9 mouse cellular contexts compared by ENCODE assay signal in the genomic region with DNA sequence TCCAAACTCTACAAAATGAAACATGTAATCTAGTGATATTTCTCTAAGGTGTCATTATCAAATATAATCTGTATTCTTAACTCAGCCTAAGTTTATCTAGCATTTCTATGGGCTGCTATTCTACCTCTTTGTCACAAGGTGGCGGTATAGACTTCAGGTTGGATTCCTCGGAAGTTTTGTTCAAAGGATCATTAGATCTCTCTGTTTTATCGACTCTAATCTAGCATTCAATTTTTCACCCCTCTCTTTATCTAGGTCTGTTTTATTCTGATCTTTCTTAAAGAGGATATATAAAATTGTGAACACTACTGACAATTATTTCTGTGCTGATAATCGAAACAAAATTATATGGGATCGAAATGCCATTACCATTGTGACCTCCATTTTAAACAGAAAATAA. TPM values are rescaled to one million over a fixed set of nuclear protein-coding genes. Genes with fewer than 3 reads are reported as not detected.
DNase-seq lines count a peak whose midpoint lies in the region; ATAC-seq and TF ChIP-seq lines count a peak whose summit lies in the region.
"Had no signal": no experiment of that assay in that cellular context is flagged by ENCODE, and none has a peak within 500 bp of the region (broad histone marks: within the 10 kb centered on the region; RNA-seq: fewer than 3 reads in every experiment).

No protein-coding gene starts in this region.

- ATAC-seq in forebrain, postnatal 0 days = no peak
- ATAC-seq in forebrain, embryonic 12.5 days (ENCODE audit: low FRiP score) = no peak
- ATAC-seq in midbrain, embryonic 11.5 days (ENCODE audit: low FRiP score) = no peak
- ATAC-seq in midbrain, embryonic 16.5 days = no peak
- no peak for ATAC-seq in hindbrain, postnatal 0 days
- ATAC-seq in stomach, postnatal 0 days (ENCODE audit: low FRiP score, low TSS enrichment) = no peak

- H3K9me3 ChIP-seq in forebrain, postnatal 0 days (ENCODE audit: low read length) = no peaks in the 10 kb centered on the region
- no peaks in the 10 kb centered on the region for H3K9me3 ChIP-seq in forebrain, embryonic 12.5 days
- H3K9me3 ChIP-seq in midbrain, embryonic 11.5 days (ENCODE audit: control insufficient read depth, low read length) = no peaks in the 10 kb centered on the region
- no peaks in the 10 kb centered on the region for H3K9me3 ChIP-seq in midbrain, embryonic 16.5 days (replicated peaks; ENCODE audit: control insufficient read depth, low read length, poor library complexity, severe bottlenecking)
- peaks cover 3% of the 10 kb centered on the region; the same call in 1 of the 2 replicates for H3K9me3 ChIP-seq in hindbrain, postnatal 0 days (ENCODE audit: low read length)
- H3K9me3 ChIP-seq in stomach, postnatal 0 days (ENCODE audit: control insufficient read depth, low read length) = no peaks in the 10 kb centered on the region

- no peak for DNase-seq in forebrain, postnatal 0 days
- peak; percentile 84 for DNase-seq in midbrain, embryonic 11.5 days (ENCODE audit: low spot score, missing footprints)
- DNase-seq in hindbrain, postnatal 0 days (ENCODE audit: low spot score) = peak; percentile 66
- no peak for DNase-seq in stomach, postnatal 0 days (ENCODE audit: low spot score)
- no peak for DNase-seq in urinary bladder, postnatal 14 days (ENCODE audit: low spot score)
- DNase-seq in frontal cortex, postnatal 10 days (ENCODE audit: low spot score in 2 of 2) = no peak

- no peaks in the 10 kb centered on the region for H3K4me1 ChIP-seq in forebrain, postnatal 0 days (ENCODE audit: insufficient read depth)
- H3K4me1 ChIP-seq in forebrain, embryonic 12.5 days = peaks cover 8% of the 10 kb centered on the region
- H3K4me1 ChIP-seq in midbrain, embryonic 11.5 days (ENCODE audit: control insufficient read depth, insufficient read depth, low read length) = no peaks in the 10 kb centered on the region
- peaks cover 6% of the 10 kb centered on the region for H3K4me1 ChIP-seq in midbrain, embryonic 16.5 days (ENCODE audit: control insufficient read depth, insufficient read depth, low read length)
- H3K4me1 ChIP-seq in hindbrain, postnatal 0 days (ENCODE audit: insufficient read depth, low read length) = peaks cover 5% of the 10 kb centered on the region; the same call in 1 of the 2 replicates
- no peaks in the 10 kb centered on the region for H3K4me1 ChIP-seq in stomach, postnatal 0 days (replicated peaks; ENCODE audit: control insufficient read depth, insufficient read depth)

- no peak overlapping the region for H3K9ac ChIP-seq in forebrain, postnatal 0 days
- H3K9ac ChIP-seq in forebrain, embryonic 12.5 days = no peak overlapping the region
- no peak overlapping the region for H3K9ac ChIP-seq in midbrain, embryonic 11.5 days (ENCODE audit: low read length)
- H3K9ac ChIP-seq in midbrain, embryonic 16.5 days (ENCODE audit: low read depth, low read length) = no peak overlapping the region
- H3K9ac ChIP-seq in hindbrain, postnatal 0 days (replicated peaks; ENCODE audit: low read length) = no peak overlapping the region
- H3K9ac ChIP-seq in stomach, postnatal 0 days (ENCODE audit: low read length) = no peak overlapping the region

- no peak overlapping the region for H3K4me3 ChIP-seq in forebrain, postnatal 0 days (ENCODE audit: low read depth, low read length)
- no peak overlapping the region for H3K4me3 ChIP-seq in forebrain, embryonic 12.5 days (replicated peaks)
- no peak overlapping the region for H3K4me3 ChIP-seq in midbrain, embryonic 11.5 days (ENCODE audit: low read depth, low read length)
- H3K4me3 ChIP-seq in midbrain, embryonic 16.5 days (ENCODE audit: low read depth, low read length) = no peak overlapping the region
- H3K4me3 ChIP-seq in hindbrain, postnatal 0 days (ENCODE audit: low read length) = no peak overlapping the region
- H3K4me3 ChIP-seq in stomach, postnatal 0 days (ENCODE audit: low read depth, low read length) = no peak overlapping the region

- TF ChIP-seq EP300 in stomach, postnatal 0 days (optimal IDR thresholded peaks at IDR 0.05) = no peak

- 24% methylated on average over 5 of the region's 5 CpGs for WGBS in forebrain, postnatal 0 days
- WGBS in forebrain, embryonic 12.5 days = 22% methylated on average over 5 of the region's 5 CpGs
- 24% methylated on average over 5 of the region's 5 CpGs for WGBS in midbrain, embryonic 11.5 days
- 21% methylated on average over 5 of the region's 5 CpGs for WGBS in midbrain, embryonic 16.5 days
- 18% methylated on average over 5 of the region's 5 CpGs for WGBS in hindbrain, postnatal 0 days
- WGBS in stomach, postnatal 0 days = 18% methylated on average over 5 of the region's 5 CpGs

- H3K4me2 ChIP-seq in forebrain, postnatal 0 days (ENCODE audit: low read depth) = no peak overlapping the region
- H3K4me2 ChIP-seq in forebrain, embryonic 12.5 days = no peak overlapping the region
- H3K4me2 ChIP-seq in midbrain, embryonic 11.5 days = no peak overlapping the region
- H3K4me2 ChIP-seq in midbrain, embryonic 16.5 days (ENCODE audit: low read length) = no peak overlapping the region
- peak overlapping the region; percentile 73 for H3K4me2 ChIP-seq in hindbrain, postnatal 0 days (ENCODE audit: low read depth, low read length)
- no peak overlapping the region for H3K4me2 ChIP-seq in stomach, postnatal 0 days (replicated peaks; ENCODE audit: low read depth)

- no peak overlapping the region for H3K27ac ChIP-seq in forebrain, postnatal 0 days (ENCODE audit: low read depth, low read length)
- H3K27ac ChIP-seq in forebrain, embryonic 12.5 days = no peak overlapping the region
- no peak overlapping the region for H3K27ac ChIP-seq in midbrain, embryonic 11.5 days (ENCODE audit: low read depth, low read length)
- no peak overlapping the region for H3K27ac ChIP-seq in midbrain, embryonic 16.5 days (ENCODE audit: low read length)
- no peak overlapping the region for H3K27ac ChIP-seq in hindbrain, postnatal 0 days
- no peak overlapping the region for H3K27ac ChIP-seq in stomach, postnatal 0 days (replicated peaks)

- H3K36me3 ChIP-seq in forebrain, postnatal 0 days (ENCODE audit: insufficient read depth) = no peaks in the 10 kb centered on the region
- no peaks in the 10 kb centered on the region for H3K36me3 ChIP-seq in forebrain, embryonic 12.5 days (replicated peaks)
- H3K36me3 ChIP-seq in midbrain, embryonic 11.5 days (ENCODE audit: control insufficient read depth, insufficient read depth, low read length) = no peaks in the 10 kb centered on the region
- H3K36me3 ChIP-seq in midbrain, embryonic 16.5 days (ENCODE audit: control insufficient read depth, insufficient read depth, low read length) = no peaks in the 10 kb centered on the region
- no peaks in the 10 kb centered on the region for H3K36me3 ChIP-seq in hindbrain, postnatal 0 days (ENCODE audit: insufficient read depth, low read length)
- no peaks in the 10 kb centered on the region for H3K36me3 ChIP-seq in stomach, postnatal 0 days (ENCODE audit: control insufficient read depth, insufficient read depth, low read length)

- TF ChIP-seq CTCF in forebrain, postnatal 0 days (IDR thresholded peaks at IDR 0.05; ENCODE audit: low read depth) = peak; percentile 72
- peak; percentile 71 for TF ChIP-seq CTCF in hindbrain, postnatal 0 days (IDR thresholded peaks at IDR 0.05; ENCODE audit: low read depth)
- TF ChIP-seq CTCF in stomach, postnatal 0 days (IDR thresholded peaks at IDR 0.05; ENCODE audit: low read depth) = peak; percentile 81

- no peaks in the 10 kb centered on the region for H3K27me3 ChIP-seq in forebrain, postnatal 0 days (ENCODE audit: insufficient read depth, low read length)
- H3K27me3 ChIP-seq in forebrain, embryonic 12.5 days = no peaks in the 10 kb centered on the region
- no peaks in the 10 kb centered on the region for H3K27me3 ChIP-seq in midbrain, embryonic 11.5 days (ENCODE audit: control insufficient read depth, insufficient read depth, low read length)
- no peaks in the 10 kb centered on the region for H3K27me3 ChIP-seq in midbrain, embryonic 16.5 days (ENCODE audit: control insufficient read depth, insufficient read depth, low read depth, low read length)
- no peaks in the 10 kb centered on the region for H3K27me3 ChIP-seq in hindbrain, postnatal 0 days (ENCODE audit: insufficient read depth, low read length)
- H3K27me3 ChIP-seq in stomach, postnatal 0 days (ENCODE audit: control insufficient read depth, insufficient read depth, low read length) = no peaks in the 10 kb centered on the region

RNA-seq across cellular contexts. Expression of gene Tufm, which starts 5.5 kb away (rescaled TPM):
- 75.9 and 76.5 TPM in 2 replicates for total RNA-seq in forebrain, postnatal 0 days (2014; rRNA removed)
- polyA plus RNA-seq in forebrain, postnatal 0 days (2015; fragmentation: Nextera tagmentation; extraction: Ambion mirVana) = 97.6 and 102 TPM in 2 replicates
- polyA plus RNA-seq in forebrain, embryonic 12.5 days (2016; fragmentation: Nextera tagmentation; extraction: Ambion mirVana) = 113 and 119 TPM in 2 replicates
- polyA plus RNA-seq in midbrain, embryonic 11.5 days (2014; fragmentation: Nextera tagmentation; extraction: Ambion mirVana) = 133 and 146 TPM in 2 replicates
- 121 and 127 TPM in 2 replicates for polyA plus RNA-seq in midbrain, embryonic 16.5 days (2015; fragmentation: Nextera tagmentation; extraction: Ambion mirVana)
- total RNA-seq in hindbrain, postnatal 0 days (2014; rRNA removed) = 62.5 and 66.1 TPM in 2 replicates
- polyA plus RNA-seq in hindbrain, postnatal 0 days (2015; fragmentation: Nextera tagmentation; extraction: Ambion mirVana) = 106 TPM in 2 replicates
- polyA plus RNA-seq in stomach, postnatal 0 days (2015; fragmentation: Nextera tagmentation; extraction: Ambion mirVana) = 73.9 and 77.5 TPM in 2 replicates

RNA-seq across cellular contexts. Expression of gene Sh2b1, which starts 6.5 kb away (rescaled TPM):
- 31.0 and 35.4 TPM in 2 replicates for total RNA-seq in forebrain, postnatal 0 days (2014; rRNA removed)
- polyA plus RNA-seq in forebrain, postnatal 0 days (2015; fragmentation: Nextera tagmentation; extraction: Ambion mirVana) = 66.0 and 70.4 TPM in 2 replicates
- 57.7 and 60.2 TPM in 2 replicates for polyA plus RNA-seq in forebrain, embryonic 12.5 days (2016; fragmentation: Nextera tagmentation; extraction: Ambion mirVana)
- 38.1 and 44.6 TPM in 2 replicates for polyA plus RNA-seq in midbrain, embryonic 11.5 days (2014; fragmentation: Nextera tagmentation; extraction: Ambion mirVana)
- 76.8 and 79.6 TPM in 2 replicates for polyA plus RNA-seq in midbrain, embryonic 16.5 days (2015; fragmentation: Nextera tagmentation; extraction: Ambion mirVana)
- total RNA-seq in hindbrain, postnatal 0 days (2014; rRNA removed) = 34.1 and 41.1 TPM in 2 replicates
- polyA plus RNA-seq in hindbrain, postnatal 0 days (2015; fragmentation: Nextera tagmentation; extraction: Ambion mirVana) = 50.4 and 54.5 TPM in 2 replicates
- 20.0 and 24.0 TPM in 2 replicates for polyA plus RNA-seq in stomach, postnatal 0 days (2015; fragmentation: Nextera tagmentation; extraction: Ambion mirVana)

RNA-seq across cellular contexts. Expression of gene Atp2a1, which starts 18.8 kb away (rescaled TPM):
- 0.24 and 0.54 TPM in 2 replicates for total RNA-seq in forebrain, postnatal 0 days (2014; rRNA removed)
- polyA plus RNA-seq in forebrain, postnatal 0 days (2015; fragmentation: Nextera tagmentation; extraction: Ambion mirVana) = 0.10 and 0.45 TPM in 2 replicates
- polyA plus RNA-seq in forebrain, embryonic 12.5 days (2016; fragmentation: Nextera tagmentation; extraction: Ambion mirVana) = 0.23 and 0.43 TPM in 2 replicates
- 0.29 and 0.38 TPM in 2 replicates for polyA plus RNA-seq in midbrain, embryonic 11.5 days (2014; fragmentation: Nextera tagmentation; extraction: Ambion mirVana)
- 0.39 and 0.71 TPM in 2 replicates for polyA plus RNA-seq in midbrain, embryonic 16.5 days (2015; fragmentation: Nextera tagmentation; extraction: Ambion mirVana)
- total RNA-seq in hindbrain, postnatal 0 days (2014; rRNA removed) = 0.99 and 5.4 TPM in 2 replicates
- 0.40 and 0.68 TPM in 2 replicates for polyA plus RNA-seq in hindbrain, postnatal 0 days (2015; fragmentation: Nextera tagmentation; extraction: Ambion mirVana)
- polyA plus RNA-seq in stomach, postnatal 0 days (2015; fragmentation: Nextera tagmentation; extraction: Ambion mirVana) = 0.59 and 1.8 TPM in 2 replicates
- polyA plus RNA-seq: stomach, embryonic 14.5 days had no signal

RNA-seq across cellular contexts. Expression of gene Atxn2l, which starts 21.5 kb away (rescaled TPM):
- total RNA-seq in forebrain, postnatal 0 days (2014; rRNA removed) = 60.5 and 89.0 TPM in 2 replicates
- 39.5 and 56.8 TPM in 2 replicates for polyA plus RNA-seq in forebrain, postnatal 0 days (2015; fragmentation: Nextera tagmentation; extraction: Ambion mirVana)
- 76.6 and 92.6 TPM in 2 replicates for polyA plus RNA-seq in forebrain, embryonic 12.5 days (2016; fragmentation: Nextera tagmentation; extraction: Ambion mirVana)
- 52.7 and 58.6 TPM in 2 replicates for polyA plus RNA-seq in midbrain, embryonic 11.5 days (2014; fragmentation: Nextera tagmentation; extraction: Ambion mirVana)
- polyA plus RNA-seq in midbrain, embryonic 16.5 days (2015; fragmentation: Nextera tagmentation; extraction: Ambion mirVana) = 66.9 and 68.8 TPM in 2 replicates
- 71.1 and 72.3 TPM in 2 replicates for total RNA-seq in hindbrain, postnatal 0 days (2014; rRNA removed)
- 45.9 and 54.0 TPM in 2 replicates for polyA plus RNA-seq in hindbrain, postnatal 0 days (2015; fragmentation: Nextera tagmentation; extraction: Ambion mirVana)
- polyA plus RNA-seq in stomach, postnatal 0 days (2015; fragmentation: Nextera tagmentation; extraction: Ambion mirVana) = 16.9 and 19.6 TPM in 2 replicates

RNA-seq across cellular contexts. Expression of gene Rabep2, which starts 53.1 kb away (rescaled TPM):
- 26.1 and 26.4 TPM in 2 replicates for total RNA-seq in forebrain, postnatal 0 days (2014; rRNA removed)
- polyA plus RNA-seq in forebrain, postnatal 0 days (2015; fragmentation: Nextera tagmentation; extraction: Ambion mirVana) = 17.3 and 19.3 TPM in 2 replicates
- 20.2 and 20.6 TPM in 2 replicates for polyA plus RNA-seq in forebrain, embryonic 12.5 days (2016; fragmentation: Nextera tagmentation; extraction: Ambion mirVana)
- polyA plus RNA-seq in midbrain, embryonic 11.5 days (2014; fragmentation: Nextera tagmentation; extraction: Ambion mirVana) = 17.9 and 18.0 TPM in 2 replicates
- 22.9 and 23.8 TPM in 2 replicates for polyA plus RNA-seq in midbrain, embryonic 16.5 days (2015; fragmentation: Nextera tagmentation; extraction: Ambion mirVana)
- 22.2 and 22.5 TPM in 2 replicates for total RNA-seq in hindbrain, postnatal 0 days (2014; rRNA removed)
- polyA plus RNA-seq in hindbrain, postnatal 0 days (2015; fragmentation: Nextera tagmentation; extraction: Ambion mirVana) = 19.2 TPM in 2 replicates
- 19.4 and 20.7 TPM in 2 replicates for polyA plus RNA-seq in stomach, postnatal 0 days (2015; fragmentation: Nextera tagmentation; extraction: Ambion mirVana)

Comparison
In these comparisons a context has a peak if more than half of its experiments do, and no peak if none do; other contexts are left out.
1. DNase-seq: peak in midbrain, embryonic 11.5 days (single experiment) and hindbrain, postnatal 0 days (single experiment); none in forebrain, postnatal 0 days (single experiment), stomach, postnatal 0 days (single experiment), urinary bladder, postnatal 14 days (single experiment) and frontal cortex, postnatal 10 days (0 of 2).
2. Peak in every context shown above with its lines, with median percentiles within 50 percentile points of each other: CTCF ChIP-seq.